Mouse (Mus musculus) myocyte (in vitro differentiated cells): ENCODE data around the gene Ubtd1.
A peak's percentile ranks its signal among the peaks of the same experiment; 100 is the strongest.

Experiments
- POLR2A ChIP-seq: IDR thresholded peaks from one replicate; pipeline ENCODE4 v1.6.1; 2011; ENCODE audit warnings: low read depth, mild to moderate bottlenecking, control low read depth, moderate library complexity; ENCODE audit not compliant: insufficient read length
- POLR2AphosphoS2 ChIP-seq: IDR thresholded peaks from one replicate; pipeline ENCODE4 v1.6.1; 2011; ENCODE audit warnings: low read depth, control low read depth; ENCODE audit not compliant: insufficient read length
- USF1 ChIP-seq: IDR thresholded peaks from one replicate; pipeline ENCODE4 v1.6.1; 2011; ENCODE audit warnings: low read depth, mild to moderate bottlenecking, control low read depth, moderate library complexity

DNA sequence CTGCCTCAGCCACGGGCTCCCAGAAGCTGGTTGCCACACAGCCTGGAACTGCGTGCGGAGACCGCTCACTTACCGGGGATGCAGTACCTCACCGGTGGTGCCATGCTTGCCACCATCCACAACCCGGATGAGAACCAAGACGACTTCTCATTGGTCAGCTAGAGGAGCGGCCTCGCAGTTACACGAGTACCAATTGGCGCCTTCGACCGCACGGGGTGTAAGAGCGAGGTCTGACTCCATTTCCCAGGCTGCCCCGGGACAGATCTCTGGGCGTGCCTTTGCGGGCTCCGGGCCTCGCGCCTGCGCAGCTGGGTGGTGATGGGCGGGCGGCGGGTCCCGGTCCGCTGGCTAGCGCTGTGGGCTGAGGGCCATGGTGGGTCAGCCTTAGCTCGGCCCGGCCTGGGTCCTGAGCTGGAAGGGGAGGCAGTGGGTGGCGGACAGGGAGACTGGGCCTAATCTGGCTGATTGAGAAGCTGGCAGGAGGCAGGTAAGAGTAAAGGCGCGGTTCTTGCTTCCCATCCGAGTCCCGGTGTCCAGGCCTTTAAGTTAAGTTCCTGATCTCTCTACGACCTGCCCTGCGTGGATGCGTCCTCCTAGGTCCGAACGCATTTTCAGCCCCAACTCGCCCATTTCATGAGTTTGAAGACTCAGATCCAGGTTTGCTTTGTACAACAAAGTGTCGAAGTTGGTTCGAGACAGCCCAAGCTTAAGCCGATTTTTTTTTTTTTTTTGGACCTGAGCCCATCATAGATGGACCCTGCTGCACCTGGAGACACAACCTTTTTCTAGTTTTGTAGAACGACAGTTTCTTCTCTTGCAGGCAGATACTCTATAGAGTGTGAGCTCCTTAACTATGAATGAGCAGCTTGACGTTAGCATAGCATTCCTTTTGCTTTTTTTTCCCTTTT lies 48.1 kb upstream of the Ubtd1 start, which contains the start of the genes Exosc1 and Zdhhc16:
- TF ChIP-seq POLR2A (peak; percentile 91), USF1 (peak; percentile 68), POLR2AphosphoS2 (peak; percentile 78)
